Mouse (Mus musculus) heart, postnatal 0 days (tissue): ENCODE results near the gene Scyl1. TPM values are rescaled to one million over a fixed set of nuclear protein-coding genes. Genes with fewer than 3 reads are reported as not detected.
A peak's percentile ranks its signal among the peaks of the same experiment; 100 is the strongest.

Experiments
- ATAC-seq: fragments of 200-750 bp; cut with Nextera tagmentation; 2 replicates; pipeline ENCODE4 v1.8.0; 2017; ENCODE audit warnings: low read depth, moderate number of reproducible peaks, moderate library complexity; ENCODE audit not compliant: insufficient read depth
- DNase-seq: peaks from one replicate; pipeline ENCODE4 v3.0.0-alpha.2; 2016; ENCODE audit warnings: low spot score
- H3K27ac ChIP-seq: fragments of 300-500 bp; sonication (generic); 2 replicates; pipeline ENCODE4 v1.5.1; 2014; ENCODE audit warnings: low read depth, mild to moderate bottlenecking
- H3K27me3 ChIP-seq: fragments of 300-500 bp; sonication (generic); 2 replicates; pipeline ENCODE4 v1.6.1; 2014; ENCODE audit warnings: low read length, mixed read lengths; ENCODE audit not compliant: control insufficient read depth, insufficient read depth
- H3K36me3 ChIP-seq: fragments of 300-500 bp; sonication (generic); replicated peaks from 2 replicates; pipeline ENCODE4 v1.6.1; 2014; ENCODE audit warnings: low read length, mixed read lengths; ENCODE audit not compliant: control insufficient read depth, insufficient read depth
- H3K4me1 ChIP-seq: fragments of 300-500 bp; sonication (generic); 2 replicates; pipeline ENCODE4 v1.6.1; 2014; ENCODE audit warnings: antibody characterized with exemption; ENCODE audit not compliant: control insufficient read depth, insufficient read depth
- H3K4me2 ChIP-seq: fragments of 300-500 bp; sonication (generic); 2 replicates; pipeline ENCODE4 v1.6.1; 2014; ENCODE audit warnings: low read depth, mild to moderate bottlenecking, low read length, moderate library complexity
- H3K4me3 ChIP-seq: fragments of 300-500 bp; sonication (generic); 2 replicates; pipeline ENCODE4 v1.5.1; 2014; ENCODE audit warnings: low read depth, low read length
- H3K9ac ChIP-seq: fragments of 300-500 bp; sonication (generic); replicated peaks from 2 replicates; pipeline ENCODE4 v1.6.1; 2014; ENCODE audit warnings: low read depth, low read length, mixed read lengths
- H3K9me3 ChIP-seq: fragments of 300-500 bp; sonication (generic); replicated peaks from 2 replicates; pipeline ENCODE4 v1.6.1; 2016; ENCODE audit warnings: low read length; ENCODE audit not compliant: control insufficient read depth
- CTCF ChIP-seq: IDR thresholded peaks from 2 replicates; pipeline ENCODE4 v1.5.1; 2016; ENCODE audit warnings: antibody characterized with exemption, control low read depth, low read depth
- EP300 ChIP-seq: IDR thresholded peaks from 2 replicates; pipeline ENCODE4 v1.6.1; 2016; ENCODE audit warnings: antibody characterized with exemption, low read depth
- WGBS: fragments of 180-500 bp; shearing (Covaris S2); extraction: QIAGEN DNeasy Blood & Tissue Kit; methylation state at CpG from one replicate; pipeline ENCODE4 v1.1.7; 2014; 5-methylcytosine and 5-hydroxymethylcytosine counted together
- polyA plus RNA-seq: library from polyadenylated mRNA; unstranded; fragments of >200 nt; fragmentation: Nextera tagmentation; extraction: Ambion mirVana; gene quantifications from 2 replicates; pipeline ENCODE4 v1.2.1, GENCODE M21; 2015
- total RNA-seq: library from RNA; depleted of rRNA; stranded (reverse); fragments of >200 nt; gene quantifications from 2 replicates; pipeline ENCODE4 v1.2.3, GENCODE M21; 2014; ENCODE audit warnings: low replicate concordance

Gene Scyl1
- total and polyA plus RNA-seq, 2 experiments from 2014 or later = 47.1 to 82.4 TPM

- TF ChIP-seq EP300 (no peak), CTCF (no peak)
- Histone ChIP-seq H3K4me1 (peaks cover 19% of the 10 kb centered on the region), H3K36me3 (peaks cover 51% of the 10 kb centered on the region), H3K4me3 (no peak overlapping the region), H3K9ac (no peak overlapping the region), H3K27me3 (no peaks in the 10 kb centered on the region), H3K27ac (no peak overlapping the region), H3K9me3 (no peaks in the 10 kb centered on the region), H3K4me2 (no peak overlapping the region)
- 79% methylated on average over 7 of the region's 7 CpGs for WGBS
- no peak for DNase-seq
- ATAC-seq = no peak
Observed at GRCm38 (mm10) chr19:5722848-5723425, 48.3 kb downstream of the Scyl1 start.

GRCm38 (mm10) chr19:5721233-5721632 lies 50.0 kb downstream of the Scyl1 start:
- Histone ChIP-seq H3K4me3 (no peak overlapping the region), H3K4me2 (no peak overlapping the region), H3K27me3 (no peaks in the 10 kb centered on the region), H3K9me3 (no peaks in the 10 kb centered on the region), H3K36me3 (peaks cover 68% of the 10 kb centered on the region), H3K27ac (no peak overlapping the region), H3K9ac (no peak overlapping the region), H3K4me1 (peaks cover 11% of the 10 kb centered on the region)
- WGBS = 89% methylated on average over 6 of the region's 6 CpGs
- TF ChIP-seq EP300 = no peak
- no peak for TF ChIP-seq CTCF
- ATAC-seq = no peak
- DNase-seq = no peak

- H3K9ac ChIP-seq = no peak overlapping the region
- no peak overlapping the region for H3K4me2 ChIP-seq
- H3K9me3 ChIP-seq = no peaks in the 10 kb centered on the region
- H3K27ac ChIP-seq = no peak overlapping the region
- peaks cover 87% of the 10 kb centered on the region for H3K36me3 ChIP-seq
- ATAC-seq (no peak), DNase-seq (no peak)
- H3K4me3 ChIP-seq = no peak overlapping the region
- 49% methylated on average over 10 of the region's 10 CpGs for WGBS
- TF ChIP-seq CTCF (no peak), EP300 (no peak)
- H3K4me1 ChIP-seq = peaks cover 7% of the 10 kb centered on the region
- no peaks in the 10 kb centered on the region for H3K27me3 ChIP-seq
Observed at GRCm38 (mm10) chr19:5716955-5717354, 54.3 kb downstream of the Scyl1 start.

- Histone ChIP-seq H3K27ac (no peak overlapping the region), H3K9me3 (no peaks in the 10 kb centered on the region), H3K4me3 (no peak overlapping the region), H3K27me3 (no peaks in the 10 kb centered on the region), H3K4me1 (peaks cover 7% of the 10 kb centered on the region), H3K4me2 (no peak overlapping the region), H3K36me3 (peaks cover 79% of the 10 kb centered on the region), H3K9ac (no peak overlapping the region)
- DNase-seq = no peak
- WGBS = 53% methylated on average over 42 of the region's 43 CpGs
- peak; percentile 51; the same call in 1 of the 2 replicates for ATAC-seq
- TF ChIP-seq EP300 (no peak), CTCF (peak; percentile 36)
Observed at GRCm38 (mm10) chr19:5715793-5716688, 55.2 kb downstream of the Scyl1 start.

GRCm38 (mm10) chr19:5713730-5714129 lies 57.5 kb downstream of the Scyl1 start:
- Histone ChIP-seq H3K27ac (peak overlapping the region; percentile 56), H3K27me3 (no peaks in the 10 kb centered on the region), H3K4me3 (no peak overlapping the region), H3K4me2 (peak overlapping the region; percentile 32), H3K9me3 (no peaks in the 10 kb centered on the region), H3K36me3 (peaks cover 78% of the 10 kb centered on the region), H3K4me1 (peaks cover 7% of the 10 kb centered on the region), H3K9ac (no peak overlapping the region)
- 20% methylated on average over 2 of the region's 2 CpGs for WGBS
- TF ChIP-seq EP300 = no peak
- TF ChIP-seq CTCF = no peak
- peak; percentile 66 for ATAC-seq
- DNase-seq = peak; percentile 77
